Mouse (Mus musculus): ENCODE measurements at regions not wholly inside any gene's neighbourhood (a gene's known extent, or its start where the extent isn't known, plus 50 kb on each side); places are given as distances from the start of the nearest gene placed in this dataset.

DNA sequence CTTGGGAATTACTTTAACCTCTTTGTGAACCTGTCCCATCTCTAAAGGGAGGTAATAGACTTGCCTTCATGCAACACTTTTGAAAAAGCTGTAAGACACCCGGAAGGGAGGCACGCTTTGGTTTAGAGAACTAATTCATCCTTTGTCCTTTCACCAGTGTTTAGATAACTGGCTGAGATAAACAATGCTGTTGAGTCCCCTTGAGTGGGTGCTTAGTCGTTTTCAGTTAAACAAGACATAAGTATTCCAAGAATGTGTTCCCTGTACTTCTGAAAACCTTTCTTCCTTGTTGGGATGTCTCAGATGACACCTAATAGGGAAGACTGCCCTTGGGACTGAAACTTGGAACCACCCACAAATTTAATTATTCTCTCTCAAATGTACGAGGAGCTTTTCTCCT is 164.7 kb downstream of the Gm19410 start:
- no peak for TF ChIP-seq GATA1 (IDR thresholded peaks at IDR 0.05; ENCODE audit: borderline replicate concordance, low read length)
- no peak for TF ChIP-seq FLI1 (IDR thresholded peaks at IDR 0.05; ENCODE audit: low read length)
